Mouse (Mus musculus) gastrocnemius, postnatal 14 days (tissue): ENCODE data around the gene Zfp768. TPM values are rescaled to one million over a fixed set of nuclear protein-coding genes. Genes with fewer than 3 reads are reported as not detected.
"Not testable (repeated sequence)": the region's sequence is repeated elsewhere in the genome, so short reads cannot be mapped to it uniquely, and the experiment has no call there.

Experiments used
- DNase-seq: peaks from one replicate; pipeline ENCODE4 v3.0.0; 2021; ENCODE audit warnings: mixed read lengths
- intact Hi-C: fragments of 180-260 bp; cut with DNase I; formaldehyde crosslinking; loops from one replicate; pipeline ENCODE4 v1.15.1; 2025; ENCODE audit warnings: low total_unique reads
- total RNA-seq, 2 experiments: library from RNA; stranded (reverse); gene quantifications; 2 replicates each; pipeline ENCODE4 v1.2.3; 2021

Zfp768 gene
- total RNA-seq, 2 experiments from 2014 or later: 21.4 to 25.7 TPM

- intact Hi-C loops: loop anchor here (5.0 kb wide), 2 partner anchors 36 to 136 kb away; no protein-coding TSS in a partner anchor
- DNase-seq: no peak
These were observed 16.1 kb upstream of the Zfp768 start for GRCm38 (mm10) chr7:127361449-127361848.

- no peak for DNase-seq
- intact Hi-C loops: loop anchor here (5.0 kb wide), 2 partner anchors 37 to 137 kb away; no protein-coding TSS in a partner anchor
These were observed 14.9 kb upstream of the Zfp768 start for GRCm38 (mm10) chr7:127360265-127360664.

GRCm38 (mm10) chr7:127358472-127358871 lies 13.1 kb upstream of the Zfp768 start:
- DNase-seq: no peak
- intact Hi-C loops: no loop called here

DNA sequence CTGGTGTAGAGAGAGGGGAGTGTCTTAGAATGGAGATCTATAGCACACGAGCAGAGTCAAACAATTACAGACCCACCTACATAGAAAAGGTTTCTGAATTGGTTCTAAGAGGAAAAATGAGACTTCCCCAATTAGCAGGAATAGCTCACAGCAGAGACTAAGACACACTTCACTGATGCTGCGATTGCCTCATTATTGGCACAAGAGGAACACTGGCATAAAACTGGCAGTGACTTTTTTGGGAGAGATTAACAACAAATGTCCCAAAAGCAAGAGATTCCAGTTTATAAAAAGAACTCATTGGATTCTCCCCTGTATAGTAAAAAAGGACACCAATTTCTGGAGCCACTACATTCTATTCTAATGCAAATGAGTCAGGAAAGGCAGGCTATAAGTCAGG lies 12.5 kb upstream of the Zfp768 start:
- intact Hi-C loops: no loop called here

GRCm38 (mm10) chr7:127355796-127356195 lies 10.4 kb upstream of the Zfp768 start:
- intact Hi-C loops: no loop called here
- no peak for DNase-seq

More for the DNA sequence above, 12.5 kb upstream of the Zfp768 start:
- DNase-seq: no peak

- no peak for DNase-seq
- intact Hi-C loops: no loop called here
These were observed 6.0 kb upstream of the Zfp768 start for GRCm38 (mm10) chr7:127351230-127352004.

GRCm38 (mm10) chr7:127346676-127347075 lies 1.3 kb upstream of the Zfp768 start:
- DNase-seq: no peak
- intact Hi-C loops: no loop called here

- intact Hi-C loops: no loop called here
- DNase-seq: peak; percentile 67
These were observed 297 bp downstream of the Zfp768 start for GRCm38 (mm10) chr7:127345092-127345491.

DNA sequence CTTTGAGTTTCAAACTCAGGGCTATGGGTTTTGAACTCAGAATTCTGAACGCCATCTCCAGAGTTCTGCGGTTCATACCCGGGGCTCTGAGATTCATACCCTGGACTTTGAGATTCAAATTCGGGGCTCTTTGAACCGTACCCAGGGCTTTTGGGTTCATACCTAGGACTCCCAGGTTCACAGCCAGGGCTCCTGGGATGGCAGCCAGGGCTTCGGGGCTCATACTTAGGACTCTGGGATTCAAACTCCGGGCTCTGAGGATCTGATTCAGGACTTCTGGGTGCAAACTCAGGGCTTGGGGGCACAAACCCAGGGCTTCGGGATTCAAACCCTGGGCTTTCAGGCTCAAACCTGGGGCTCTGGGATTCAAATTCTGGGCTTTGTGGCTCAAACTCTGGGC lies 1.0 kb downstream of the Zfp768 start:
- intact Hi-C loops: no loop called here
- DNase-seq: no peak

DNA sequence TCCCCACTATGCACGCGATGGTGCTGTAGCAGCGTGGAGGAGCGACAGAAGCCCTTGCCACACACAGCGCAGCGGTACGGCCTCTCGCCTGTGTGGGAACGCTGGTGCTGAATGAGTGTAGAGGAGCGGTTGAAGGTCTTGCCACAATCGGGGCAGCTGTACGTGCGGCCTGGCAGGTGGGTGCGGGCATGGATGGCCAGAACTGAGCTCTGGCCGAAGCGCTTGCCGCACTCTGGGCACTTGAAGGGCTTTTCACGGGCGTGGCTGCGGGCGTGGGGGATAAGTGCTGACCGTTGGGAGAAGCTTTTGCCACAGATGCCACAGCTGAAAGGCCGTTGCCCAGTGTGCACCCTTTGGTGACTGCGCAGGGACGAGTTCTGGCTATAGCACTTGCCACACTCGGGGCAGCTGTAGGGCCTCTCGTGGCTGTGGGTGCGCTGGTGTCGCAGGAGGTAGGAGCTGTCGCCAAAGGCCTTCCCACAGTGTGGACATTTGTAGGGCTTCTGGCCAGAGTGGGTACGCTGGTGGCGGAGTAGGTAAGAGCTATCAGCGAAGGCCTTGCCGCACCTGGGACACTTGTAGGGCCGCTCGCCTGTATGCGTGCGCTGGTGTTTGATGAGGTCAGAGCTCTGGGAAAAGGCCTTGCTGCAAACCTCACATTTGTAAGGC lies 1.9 kb downstream of the Zfp768 start:
- intact Hi-C loops: no loop called here

DNA sequence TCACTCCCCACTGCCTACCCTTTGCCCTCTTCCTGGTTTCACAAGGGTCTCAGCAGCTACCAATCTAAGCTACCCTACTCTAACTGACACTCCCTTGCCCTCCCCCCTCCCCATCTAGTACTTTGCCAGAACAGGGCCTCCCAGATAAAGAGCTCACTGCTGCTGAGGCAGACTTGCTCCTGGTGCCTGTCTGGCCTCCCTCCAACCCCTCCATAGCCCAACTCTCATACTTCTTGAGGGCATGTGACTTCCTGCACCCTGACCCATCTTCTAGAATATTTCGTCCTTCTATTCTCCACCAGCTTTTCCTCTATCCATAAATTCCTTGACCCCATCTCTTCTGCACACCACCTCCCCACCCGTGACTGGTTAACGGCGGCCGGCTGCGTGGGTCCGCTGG lies 2.5 kb downstream of the Zfp768 start:
- intact Hi-C loops: no loop called here
- DNase-seq: no peak

More for the DNA sequence above, 1.9 kb downstream of the Zfp768 start:
- no peak for DNase-seq

- intact Hi-C loops: no loop called here
- no peak for DNase-seq
These were observed 3.1 kb downstream of the Zfp768 start for GRCm38 (mm10) chr7:127342332-127342731.

DNA sequence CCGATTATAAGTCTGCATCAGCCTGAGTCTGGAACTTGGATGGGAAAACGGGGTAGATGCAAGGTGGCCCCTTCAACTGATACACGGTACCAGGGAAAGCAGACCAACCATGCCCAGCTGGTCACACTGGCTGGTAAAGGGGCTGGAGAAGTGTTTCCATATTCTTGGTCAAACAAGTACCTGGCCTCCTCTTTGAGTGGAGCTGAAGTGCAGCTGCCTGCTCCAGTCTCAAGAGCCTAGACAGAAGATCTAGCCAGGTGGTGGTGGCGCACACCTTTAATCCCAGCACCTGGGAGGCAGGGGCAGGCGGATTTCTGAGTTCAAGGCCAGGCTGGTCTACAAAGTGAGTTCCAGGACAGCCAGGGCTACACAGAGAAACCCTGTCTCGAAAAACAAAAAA lies 3.5 kb downstream of the Zfp768 start:
- DNase-seq, intact Hi-C loops: not testable (repeated sequence)

DNA sequence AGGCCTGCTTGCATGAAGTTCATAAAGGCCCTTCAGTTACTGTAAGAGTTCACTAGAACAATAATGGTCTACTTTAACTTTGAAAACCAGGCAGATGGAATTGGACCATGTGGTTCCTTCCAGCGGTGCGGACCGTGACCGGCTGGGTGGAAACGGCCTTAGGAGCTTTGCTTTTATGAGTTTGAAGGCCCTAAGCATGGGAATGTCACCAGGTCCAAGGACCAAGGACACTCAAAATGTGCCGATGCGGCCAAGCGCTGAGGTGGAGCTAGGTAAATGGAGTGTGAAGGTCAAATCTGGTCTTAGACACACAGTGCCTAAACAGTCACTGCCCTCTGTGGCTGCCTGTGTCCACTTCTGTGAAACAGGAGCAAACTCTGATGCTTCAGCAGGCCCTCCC lies 4.0 kb downstream of the Zfp768 start:
- intact Hi-C loops: no loop called here

GRCm38 (mm10) chr7:127337636-127338035 lies 7.8 kb downstream of the Zfp768 start:
- intact Hi-C loops: no loop called here
- DNase-seq: no peak

More for the DNA sequence above, 4.0 kb downstream of the Zfp768 start:
- DNase-seq: no peak

- intact Hi-C loops: no loop called here
- DNase-seq: no peak
These were observed 9.8 kb downstream of the Zfp768 start for GRCm38 (mm10) chr7:127335604-127336003.

- DNase-seq: no peak
- intact Hi-C loops: no loop called here
These were observed 12.1 kb downstream of the Zfp768 start for GRCm38 (mm10) chr7:127333240-127333639.

DNA sequence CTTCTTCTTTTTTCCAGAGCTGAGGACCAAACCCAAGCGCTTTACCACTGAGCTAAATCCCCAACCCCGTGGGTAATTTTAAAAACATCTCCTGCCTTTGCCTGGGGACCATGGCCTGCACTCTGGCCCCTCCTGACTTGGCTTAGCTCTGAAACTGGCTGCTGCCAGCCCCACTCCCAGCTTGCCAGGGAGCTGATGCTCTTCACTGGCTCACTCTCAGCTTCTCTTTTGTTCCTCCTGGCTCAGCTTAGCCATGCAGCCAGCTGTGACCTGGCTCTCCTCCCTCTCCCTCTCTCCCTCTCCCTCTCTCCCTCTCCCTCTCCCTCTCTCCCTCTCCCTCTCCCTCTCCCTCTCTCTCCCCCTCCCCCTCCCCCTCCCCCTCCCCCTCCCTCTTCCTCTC lies 18.7 kb downstream of the Zfp768 start:
- intact Hi-C loops: no loop called here
- DNase-seq: peak; percentile 84

DNA sequence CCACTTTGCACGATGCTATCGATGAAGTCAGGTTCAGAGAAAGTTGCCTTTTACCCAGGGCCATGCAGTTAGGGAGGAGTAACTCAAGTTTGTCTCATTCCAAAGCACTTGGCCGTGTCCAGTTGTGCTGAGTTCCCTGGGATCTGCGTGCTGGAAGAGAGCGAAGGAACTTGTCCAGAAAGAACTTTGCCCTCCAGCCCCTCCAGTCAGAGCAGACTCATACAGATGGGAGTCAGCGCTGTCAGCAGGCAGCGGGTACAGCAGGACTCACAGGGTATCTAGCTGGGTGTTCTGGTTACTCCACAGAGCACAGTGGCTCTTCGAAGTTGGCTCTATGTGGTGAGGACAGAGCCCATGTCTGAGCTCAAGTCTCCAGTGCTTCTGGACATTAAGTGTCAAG lies 19.8 kb downstream of the Zfp768 start:
- intact Hi-C loops: no loop called here
- no peak for DNase-seq

- intact Hi-C loops: no loop called here
These were observed 20.4 kb downstream of the Zfp768 start for GRCm38 (mm10) chr7:127324944-127325343.

GRCm38 (mm10) chr7:127322085-127322484 lies 23.3 kb downstream of the Zfp768 start:
- peak; percentile 47 for DNase-seq
- intact Hi-C loops: no loop called here

More at GRCm38 (mm10) chr7:127324944-127325343, 20.4 kb downstream of the Zfp768 start:
- no peak for DNase-seq
